Mouse (Mus musculus) liver, postnatal 0 days (tissue): Measurements from ENCODE around the gene Plxnd1.

Experiments used
- CTCF ChIP-seq: sonication (generic); IDR thresholded peaks from 2 replicates; pipeline ENCODE4 v1.5.1; 2016; ENCODE audit warnings: antibody characterized with exemption, low read depth
- EP300 ChIP-seq: IDR thresholded peaks from 2 replicates; pipeline ENCODE4 v1.6.1; 2016; ENCODE audit warnings: antibody characterized with exemption, low read depth, mild to moderate bottlenecking

GRCm38 (mm10) chr6:115998758-115999157, 4.0 kb upstream of the Plxnd1 start:
- TF ChIP-seq EP300 (no peak), CTCF (no peak)
